Mouse (Mus musculus): ENCODE data around the gene Add3.

Add3 gene

GRCm38 (mm10) chr19:53273781-53274428, 133.7 kb downstream of the Add3 start:
- DNase-seq (ENCODE audit: low spot score), result peak; percentile 66

- DNase-seq (ENCODE audit: low spot score), result no peak
These were observed 135.0 kb downstream of the Add3 start for GRCm38 (mm10) chr19:53275204-53275603.

DNA sequence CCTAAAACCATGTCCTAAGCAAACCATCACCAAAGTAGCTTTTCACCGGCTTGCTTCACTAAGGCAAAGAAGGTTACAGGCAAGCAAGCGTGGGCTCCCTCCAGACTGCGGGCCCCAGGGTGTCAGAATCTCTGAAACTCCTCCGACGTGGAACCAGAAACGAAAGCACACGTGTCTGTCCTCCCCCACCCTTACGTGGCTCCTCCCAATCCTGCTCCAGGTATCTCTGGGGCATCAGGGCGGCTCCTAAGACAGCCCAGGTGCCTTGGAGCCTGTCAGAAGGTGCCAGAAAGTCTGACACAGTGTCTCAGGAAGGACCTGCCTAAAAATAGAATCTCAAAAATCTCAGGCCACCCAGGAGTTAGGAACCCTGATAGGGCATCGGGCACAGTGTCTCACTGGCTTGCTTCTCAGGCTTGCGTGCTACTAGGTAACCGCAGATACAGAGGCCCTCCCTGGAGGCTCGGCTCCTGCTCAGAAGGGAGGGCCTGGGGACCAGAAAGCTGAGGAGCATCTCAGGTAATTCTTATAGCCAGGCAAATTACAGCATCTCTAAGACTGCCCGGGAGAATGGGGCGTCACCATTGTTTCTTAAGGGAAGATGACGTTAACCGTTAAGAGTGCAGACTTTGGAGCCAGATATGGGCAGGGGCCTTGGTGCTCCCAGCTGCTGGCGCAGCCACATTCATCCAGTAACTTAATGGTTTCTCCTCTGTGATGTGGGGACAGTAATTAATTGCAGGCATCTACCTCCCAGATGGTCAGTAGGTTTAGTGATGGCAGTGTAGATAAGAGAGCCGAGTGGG, 136.9 kb downstream of the Add3 start:
- DNase-seq (ENCODE audit: low spot score), result peak; percentile 24

- DNase-seq (ENCODE audit: low spot score), result no peak
These were observed 138.5 kb downstream of the Add3 start for GRCm38 (mm10) chr19:53278491-53279415.

- no peak for DNase-seq (ENCODE audit: low spot score)
These were observed 140.0 kb downstream of the Add3 start for GRCm38 (mm10) chr19:53280254-53280653.

GRCm38 (mm10) chr19:53282571-53282970, 142.3 kb downstream of the Add3 start:
- no peak for DNase-seq (ENCODE audit: low spot score)

DNA sequence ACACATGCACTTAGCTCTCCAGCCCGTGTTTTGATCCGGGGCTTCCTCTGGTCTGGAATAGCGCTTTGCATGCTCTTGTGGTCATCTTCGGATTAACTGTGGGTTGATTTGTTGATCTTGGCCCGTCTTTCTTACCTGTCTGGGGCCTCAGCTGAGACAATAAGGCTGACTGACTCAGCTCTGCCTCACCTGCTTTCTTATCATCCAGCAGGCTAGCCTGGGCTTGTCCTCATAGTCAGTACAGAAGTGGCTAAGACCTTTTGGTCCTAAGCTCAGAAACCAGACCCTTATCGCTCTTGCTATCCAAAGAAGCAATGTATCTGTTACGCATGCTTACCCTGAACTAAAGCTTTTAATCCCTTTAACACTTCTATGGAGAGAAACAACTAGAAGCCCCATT, 143.5 kb downstream of the Add3 start:
- no peak for DNase-seq (ENCODE audit: low spot score)

DNA sequence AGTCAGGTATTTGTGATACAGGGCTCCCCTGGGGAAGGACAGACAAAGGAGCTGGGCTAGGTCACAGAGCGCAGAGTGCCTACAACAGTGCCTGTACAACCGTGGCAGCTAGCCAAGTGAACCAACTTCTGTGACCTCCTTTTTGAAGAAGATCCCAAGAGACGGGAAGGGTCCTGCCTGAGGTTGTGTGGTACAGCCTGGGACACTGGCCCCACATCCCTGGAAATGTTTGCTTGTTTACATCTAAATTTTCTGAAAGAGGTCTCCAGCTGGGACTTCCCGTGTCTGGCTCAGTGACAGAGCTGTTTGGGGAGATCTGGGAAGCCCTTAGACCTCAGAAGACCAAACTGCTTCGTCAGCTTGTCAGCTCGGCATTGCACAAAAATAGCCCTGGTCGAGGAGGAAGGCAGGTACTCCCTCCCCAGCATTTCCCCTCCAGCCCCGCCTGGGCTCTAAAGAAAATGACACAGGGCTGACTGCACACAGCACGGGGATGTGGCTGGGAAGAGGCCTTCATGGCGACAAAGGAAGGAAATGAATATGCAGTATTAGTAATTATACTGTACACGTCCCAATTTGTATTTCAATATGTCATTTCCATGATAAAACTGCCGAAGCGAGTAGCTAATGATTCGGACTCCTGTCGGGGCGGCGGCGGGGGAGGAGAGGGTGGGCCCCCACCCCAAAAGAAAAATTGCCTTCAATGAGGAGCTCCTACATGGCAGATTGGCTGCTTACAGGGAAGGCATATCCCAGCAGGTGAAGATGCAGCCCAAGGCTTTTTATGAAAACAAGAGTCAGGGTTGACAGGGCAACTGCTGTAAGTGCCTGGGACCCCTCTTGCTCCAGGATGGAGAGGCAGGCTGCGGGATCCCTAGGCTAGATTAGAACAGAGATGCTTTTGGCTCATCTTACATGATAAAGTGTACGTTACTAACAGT, 144.3 kb downstream of the Add3 start:
- no peak for DNase-seq (ENCODE audit: low spot score)

- DNase-seq (ENCODE audit: low spot score), result no peak
These were observed 156.3 kb downstream of the Add3 start for GRCm38 (mm10) chr19:53296331-53297254.

All from MN1 (cell line).